Mouse (Mus musculus) splenic B cell, adult 2 months (primary cell): ENCODE measurements around the gene Gls.

Experiments
- DNase-seq: peaks from one replicate; pipeline ENCODE4 v3.0.0-alpha.2; 2011; ENCODE audit warnings: low read depth, low spot score
- H3K27me3 ChIP-seq: 2 replicates; pipeline ENCODE4 v1.6.1; 2012; ENCODE audit warnings: mild to moderate bottlenecking, low read length, moderate library complexity, mixed read lengths; ENCODE audit not compliant: control insufficient read depth, poor library complexity, insufficient read depth, severe bottlenecking
- H3K36me3 ChIP-seq: 2 replicates; pipeline ENCODE4 v1.6.1; 2012; ENCODE audit warnings: mild to moderate bottlenecking, low read length, moderate library complexity, mixed read lengths; ENCODE audit not compliant: control insufficient read depth, poor library complexity, insufficient read depth, severe bottlenecking

Gene Gls

DNA sequence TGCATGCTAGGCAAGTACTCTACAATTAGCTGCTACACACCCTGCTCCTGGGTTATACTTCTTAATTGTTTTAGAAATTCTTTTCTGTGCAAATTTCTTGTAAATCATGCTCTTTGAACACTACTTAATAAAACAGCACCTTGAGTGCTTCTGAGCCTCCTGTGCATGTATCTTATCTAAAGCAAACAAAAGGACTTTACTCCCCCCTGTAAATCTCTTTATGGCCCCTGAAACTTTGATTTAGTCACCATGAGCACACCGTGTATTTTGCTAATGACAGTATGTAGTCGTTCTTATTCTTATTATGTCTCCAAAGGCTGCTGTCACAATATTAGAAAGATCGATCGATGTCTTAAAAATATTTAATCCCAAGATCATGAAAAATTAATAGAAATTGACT lies 23.9 kb upstream of the Gls start:
- no peaks in the 10 kb centered on the region for H3K36me3 ChIP-seq
- no peaks in the 10 kb centered on the region for H3K27me3 ChIP-seq
- DNase-seq, result no peak

DNA sequence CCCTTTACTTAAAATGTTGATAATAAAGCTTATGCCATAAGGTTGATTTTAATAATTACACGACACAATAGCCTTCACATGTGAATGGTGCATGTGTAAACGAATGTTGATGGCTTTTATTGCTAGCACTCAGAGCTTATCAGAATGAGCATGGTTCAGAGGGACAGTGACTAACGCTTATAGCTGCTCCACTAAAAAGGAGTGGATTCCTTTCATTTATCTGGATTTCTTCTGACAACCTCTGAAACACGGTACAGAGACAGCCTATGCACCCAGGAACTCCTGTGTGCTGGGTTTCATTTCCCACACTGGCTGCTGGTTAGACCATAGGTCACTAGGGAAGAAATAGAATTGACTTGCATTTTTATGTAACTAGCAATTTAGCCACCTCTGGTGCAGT lies 23.2 kb upstream of the Gls start:
- no peaks in the 10 kb centered on the region for H3K27me3 ChIP-seq
- no peak for DNase-seq

DNA sequence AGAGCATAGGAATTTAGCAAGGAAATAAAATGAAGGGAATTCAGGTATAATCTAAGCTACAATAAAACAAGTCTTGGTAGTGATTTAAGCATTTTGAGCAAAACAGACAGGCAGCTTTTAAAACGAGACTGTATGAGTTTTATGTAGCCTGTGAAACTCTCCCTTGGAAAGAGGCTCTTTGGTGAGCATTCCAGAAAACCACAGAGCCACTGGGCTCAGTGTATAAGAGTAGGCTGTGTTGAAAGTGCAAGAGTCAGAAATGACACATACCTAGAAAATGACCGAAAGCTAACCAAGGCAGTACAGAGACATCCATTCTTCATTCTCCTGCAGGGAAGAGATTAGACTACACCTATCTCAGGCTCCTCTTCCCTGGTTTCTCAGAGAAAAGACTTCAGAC lies 21.4 kb upstream of the Gls start:
- no peaks in the 10 kb centered on the region for H3K27me3 ChIP-seq
- no peaks in the 10 kb centered on the region for H3K36me3 ChIP-seq
- DNase-seq, result no peak

More for the DNA sequence above, 23.2 kb upstream of the Gls start:
- H3K36me3 ChIP-seq, result no peaks in the 10 kb centered on the region

DNA sequence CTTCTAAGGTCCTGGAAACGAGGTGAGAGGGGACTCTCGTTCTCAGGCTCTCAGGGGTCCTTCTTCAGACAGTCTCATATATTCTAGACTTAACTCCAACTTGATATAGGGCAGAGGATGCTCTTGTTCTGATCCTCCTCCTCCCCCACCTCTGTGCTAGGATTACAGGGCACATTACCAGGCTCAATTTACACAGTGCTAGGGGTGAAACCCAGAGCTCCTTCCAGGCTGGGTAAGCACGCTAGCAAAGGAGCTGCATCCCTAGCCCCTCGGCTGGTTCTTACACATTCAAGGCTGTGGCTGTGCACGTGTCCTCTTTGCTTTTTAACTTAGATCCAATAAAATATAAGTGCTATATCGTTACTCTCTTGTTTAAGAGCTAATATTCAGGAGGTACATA lies 20.4 kb upstream of the Gls start:
- H3K36me3 ChIP-seq, result no peaks in the 10 kb centered on the region
- no peaks in the 10 kb centered on the region for H3K27me3 ChIP-seq
- DNase-seq, result no peak

DNA sequence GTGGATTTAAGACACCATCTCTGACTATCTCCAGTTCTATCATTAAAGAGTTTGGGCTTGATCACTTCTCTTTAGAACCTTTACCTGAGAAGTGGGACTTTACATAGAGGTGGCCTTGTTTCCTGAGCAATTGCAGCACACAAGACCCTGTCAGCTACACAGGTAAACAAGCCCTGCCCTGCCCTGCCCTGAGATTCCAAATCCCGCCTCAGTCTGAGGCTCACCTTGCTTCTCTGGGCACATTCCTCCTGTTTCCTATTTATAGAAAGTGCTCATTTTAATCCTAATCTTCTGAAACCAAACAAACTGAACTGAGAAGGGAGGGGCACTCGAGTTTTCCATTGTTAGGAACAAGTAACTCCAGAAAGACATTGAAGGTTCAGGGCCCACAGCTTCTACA lies 19.4 kb upstream of the Gls start:
- Histone ChIP-seq H3K36me3 (no peaks in the 10 kb centered on the region), H3K27me3 (no peaks in the 10 kb centered on the region)
- DNase-seq, result no peak

DNA sequence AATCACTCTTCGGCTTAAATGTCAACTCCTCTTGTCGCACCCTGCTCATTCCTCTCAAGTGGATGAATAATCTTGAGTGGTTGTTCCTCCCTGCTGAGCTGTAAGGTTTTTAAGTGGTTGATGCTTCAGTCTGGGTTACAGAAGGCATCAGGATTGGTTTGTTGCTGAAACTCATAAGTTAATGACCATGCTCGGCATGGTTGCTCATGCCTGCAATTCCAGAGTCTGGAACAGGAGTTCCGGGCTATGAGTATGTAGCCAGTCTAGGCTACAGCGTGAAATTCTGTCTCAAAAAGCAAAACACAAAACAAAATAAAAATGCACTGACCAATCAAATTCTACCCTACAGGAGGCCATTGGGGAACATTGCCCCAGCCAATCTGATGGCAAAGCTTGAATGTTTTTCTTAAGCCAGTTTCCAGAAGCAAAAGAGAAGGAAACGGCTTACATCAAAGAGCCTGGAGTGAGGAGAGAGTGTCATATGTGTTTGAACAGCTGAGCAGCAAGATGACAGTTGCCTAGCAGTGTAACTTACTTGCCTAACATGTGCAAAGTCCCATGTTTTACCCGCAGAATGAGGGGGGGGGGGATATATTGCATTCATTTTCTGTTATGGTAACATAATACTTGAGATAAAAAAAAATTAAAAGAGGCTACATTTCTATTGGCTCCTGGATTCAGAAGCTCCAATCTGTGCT lies 18.2 kb upstream of the Gls start:
- DNase-seq, result no peak
- Histone ChIP-seq H3K36me3 (no peaks in the 10 kb centered on the region), H3K27me3 (no peaks in the 10 kb centered on the region)

DNA sequence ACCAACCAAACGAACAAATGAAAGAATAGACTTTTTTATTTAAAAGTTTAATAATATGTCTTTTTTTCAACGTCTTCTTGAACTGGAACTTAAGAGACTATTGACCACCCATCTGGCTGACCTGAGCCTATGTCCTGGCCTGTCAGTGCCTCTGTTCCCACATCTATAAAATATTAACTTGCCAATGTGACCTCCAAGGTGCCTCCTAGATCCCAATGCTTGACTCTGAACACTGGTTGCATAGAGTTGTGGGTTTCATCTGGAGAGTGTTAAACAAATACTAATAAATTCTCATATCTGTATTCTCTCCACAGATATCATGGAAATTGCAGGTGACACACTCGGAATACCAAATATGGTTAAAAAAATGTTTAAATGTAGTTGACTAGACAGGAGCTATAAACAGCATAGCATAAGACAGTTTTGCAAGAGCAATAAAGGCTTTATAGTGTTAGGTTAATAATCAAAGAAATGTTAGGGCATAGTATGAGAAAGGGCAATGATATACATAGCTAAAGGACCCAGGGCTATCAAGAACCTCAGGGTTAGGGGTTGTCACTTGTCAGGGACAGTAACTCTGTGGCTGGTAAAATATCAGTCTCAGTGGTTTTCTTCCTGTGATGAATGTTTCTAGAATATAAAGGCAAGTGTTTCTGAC lies 16.0 kb upstream of the Gls start:
- Histone ChIP-seq H3K36me3 (no peaks in the 10 kb centered on the region), H3K27me3 (no peaks in the 10 kb centered on the region)
- DNase-seq, result no peak

DNA sequence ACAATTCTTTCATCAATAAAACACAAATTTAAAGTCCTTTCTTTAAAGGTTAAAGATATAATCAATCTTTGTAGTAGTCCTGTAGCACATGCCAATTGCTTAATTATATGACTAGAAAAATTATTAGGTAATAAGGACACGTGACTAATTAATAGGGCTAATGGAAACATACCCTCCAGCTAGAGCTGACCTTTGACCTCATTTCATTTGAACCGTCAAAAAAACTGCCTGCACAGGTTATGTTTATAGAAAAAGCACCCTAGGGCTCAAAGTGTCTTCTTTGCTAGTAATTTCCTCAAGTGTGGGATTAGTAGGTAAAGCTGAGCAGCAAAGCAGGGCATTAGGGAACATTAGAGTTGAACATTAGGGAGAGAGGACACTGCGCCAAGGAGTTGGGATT lies 9.2 kb upstream of the Gls start:
- Histone ChIP-seq H3K27me3 (no peaks in the 10 kb centered on the region), H3K36me3 (no peaks in the 10 kb centered on the region)
- DNase-seq, result no peak

DNA sequence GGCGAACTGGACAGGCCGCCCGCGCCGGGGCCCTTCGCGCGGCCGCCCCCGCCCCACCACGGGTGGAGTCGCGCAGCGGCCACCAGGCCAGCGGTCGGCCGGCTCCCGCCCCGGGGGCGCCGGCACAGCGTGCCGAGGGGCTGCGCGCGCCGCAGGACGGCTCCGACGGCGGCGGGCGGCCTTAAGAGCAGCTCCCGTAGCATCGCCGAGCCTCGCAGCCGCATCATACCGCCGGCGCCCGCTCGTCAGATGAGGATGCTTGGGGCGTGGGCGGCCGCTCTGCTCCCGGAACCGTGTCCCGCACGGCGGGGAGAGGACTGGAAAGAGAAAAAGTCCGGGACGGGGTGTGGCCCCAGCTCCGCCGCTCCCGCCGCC lies 279 bp downstream of the Gls start:
- H3K27me3 ChIP-seq, result no peaks in the 10 kb centered on the region
- no peaks in the 10 kb centered on the region for H3K36me3 ChIP-seq
- DNase-seq, result no peak

DNA sequence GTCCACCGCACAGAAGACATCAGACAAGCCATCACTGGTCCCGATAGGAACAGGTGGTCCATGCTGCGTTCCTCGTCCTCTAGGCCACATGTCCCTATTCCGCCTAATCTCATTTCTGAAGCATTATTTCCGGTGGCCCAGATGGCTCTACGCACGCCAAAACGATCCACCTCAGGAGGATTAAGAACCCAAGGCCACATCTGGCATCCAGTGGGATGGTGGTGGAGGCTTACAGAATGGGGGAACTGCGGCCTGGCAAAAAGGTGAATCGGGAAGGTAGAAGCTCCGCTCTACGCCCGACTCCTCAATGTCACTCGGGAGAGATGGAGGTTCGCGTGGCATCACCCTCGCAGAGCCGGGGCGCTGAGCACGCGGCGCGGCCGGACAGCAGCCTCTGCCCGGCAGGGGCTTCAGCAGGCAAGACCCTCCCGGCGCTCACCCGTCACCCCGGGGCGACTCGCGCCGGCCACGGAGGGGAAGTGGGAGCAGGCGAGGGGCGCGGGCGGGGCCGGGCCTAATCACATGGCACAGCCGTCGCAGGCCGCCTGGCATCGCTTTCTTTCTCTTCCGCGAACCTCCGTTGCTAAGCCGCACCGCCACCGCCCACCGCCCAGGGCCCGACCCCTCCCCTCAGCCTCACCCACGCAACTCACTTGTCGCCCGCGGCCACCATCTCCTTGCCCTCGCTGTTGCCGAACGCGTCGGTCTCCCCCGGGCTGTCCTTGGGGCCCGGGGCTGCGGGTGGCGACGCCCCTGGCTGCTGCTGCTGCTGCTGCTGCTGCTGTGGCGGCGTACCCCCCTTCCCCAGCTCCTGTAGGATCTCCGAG lies 880 bp downstream of the Gls start:
- peak; percentile 77 for DNase-seq
- Histone ChIP-seq H3K36me3 (no peaks in the 10 kb centered on the region), H3K27me3 (no peaks in the 10 kb centered on the region)

DNA sequence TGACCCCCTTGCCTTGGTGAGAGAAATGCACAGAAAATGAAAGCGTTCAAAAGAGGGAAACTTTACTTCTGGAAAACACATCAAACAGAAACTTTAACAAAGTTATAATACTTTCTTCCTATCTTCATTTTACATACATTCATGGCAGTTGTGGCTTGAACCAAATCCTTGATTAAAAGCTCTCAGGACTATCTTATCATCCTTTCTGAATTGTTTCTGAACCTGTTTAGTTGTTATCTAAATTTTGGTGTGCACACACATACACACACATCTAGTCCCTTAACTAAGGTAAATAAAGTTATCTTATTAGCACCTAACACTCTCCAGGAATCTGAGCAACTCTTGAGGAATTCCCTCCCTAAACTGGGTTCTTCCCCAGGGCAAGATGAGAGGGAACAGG lies 2.6 kb downstream of the Gls start:
- Histone ChIP-seq H3K36me3 (no peaks in the 10 kb centered on the region), H3K27me3 (no peaks in the 10 kb centered on the region)
- DNase-seq, result no peak

DNA sequence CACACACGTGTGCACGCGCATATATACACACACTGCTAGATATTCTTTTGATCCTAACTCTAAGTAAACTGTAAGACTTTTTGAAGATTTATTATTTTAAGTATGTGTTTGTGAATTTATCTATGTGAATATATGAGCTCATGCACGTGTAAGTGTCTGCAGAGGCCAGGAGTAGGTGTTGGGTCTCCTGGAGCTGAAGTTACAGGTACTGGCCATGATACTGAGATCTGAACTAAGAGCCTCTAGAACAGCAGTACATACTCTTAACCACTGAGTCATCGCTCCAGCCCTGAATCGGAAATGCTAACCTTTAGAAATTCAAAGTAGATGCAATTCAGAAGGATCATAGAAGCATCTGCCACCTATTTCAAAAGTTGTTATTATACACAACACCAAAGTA lies 4.9 kb downstream of the Gls start:
- no peak for DNase-seq

DNA sequence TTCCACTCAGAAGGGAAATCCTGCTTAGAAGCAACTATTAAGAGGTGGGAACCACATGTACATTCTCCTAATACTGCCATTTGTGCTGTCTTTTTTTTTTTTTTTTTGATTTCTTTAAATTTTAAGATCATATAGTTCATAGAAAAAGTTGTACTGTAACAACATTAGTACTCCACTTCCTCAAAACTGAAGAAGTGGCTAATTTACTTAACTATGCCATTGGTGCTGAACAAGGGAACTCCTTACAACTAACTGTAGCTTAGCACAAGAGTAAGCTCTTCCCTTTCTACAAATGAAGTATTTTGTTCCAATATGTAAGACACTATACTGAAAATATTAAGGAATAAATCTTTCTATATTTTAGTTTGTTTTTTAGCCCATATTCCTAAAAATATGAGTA lies 6.6 kb downstream of the Gls start:
- Histone ChIP-seq H3K36me3 (no peaks in the 10 kb centered on the region), H3K27me3 (no peaks in the 10 kb centered on the region)
- DNase-seq, result peak; percentile 46

More for the DNA sequence above, 4.9 kb downstream of the Gls start:
- no peaks in the 10 kb centered on the region for H3K27me3 ChIP-seq
- no peaks in the 10 kb centered on the region for H3K36me3 ChIP-seq

DNA sequence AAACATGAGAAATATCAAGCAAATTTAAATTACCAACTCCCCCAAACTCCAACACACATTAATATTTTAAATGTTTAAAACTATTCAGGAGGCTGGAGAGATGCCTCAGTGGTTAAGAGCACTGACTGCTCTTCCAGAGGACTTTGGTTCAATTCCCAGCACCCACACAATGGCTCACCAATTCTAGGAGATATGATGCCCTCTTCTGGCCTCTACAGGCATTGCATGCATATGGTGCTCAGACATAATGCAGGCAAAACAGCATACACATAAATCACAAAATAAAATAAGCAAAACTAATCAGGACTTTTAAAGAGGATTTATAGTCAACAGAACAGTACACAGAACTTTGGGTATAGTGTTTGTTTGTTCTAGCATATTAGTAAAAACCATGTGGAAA lies 16.3 kb downstream of the Gls start:
- 0 out of 2 replicates have a peak, but pooled peaks cover 4% of the 10 kb centered on the region for H3K36me3 ChIP-seq
- peak; percentile 50 for DNase-seq

DNA sequence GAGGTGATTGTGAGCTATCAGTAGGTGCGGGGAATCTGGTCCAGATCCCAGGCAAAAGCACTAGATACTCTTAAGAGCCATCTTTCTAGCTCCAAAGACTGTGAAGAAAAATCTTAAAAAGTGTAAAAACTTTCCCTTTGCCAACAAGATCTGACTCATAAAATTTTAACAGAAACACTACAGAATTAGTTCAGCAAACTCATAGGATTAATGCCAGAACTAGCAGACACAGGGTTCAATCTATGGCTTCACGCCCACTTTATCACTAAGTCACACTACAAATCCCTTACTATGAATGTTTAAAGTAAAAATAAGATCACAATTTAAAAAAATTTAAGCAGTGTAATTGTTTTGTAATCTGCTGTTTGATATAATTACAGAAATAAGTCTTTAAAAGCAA lies 50.0 kb downstream of the Gls start:
- Histone ChIP-seq H3K36me3 (0 out of 2 replicates have a peak, but pooled peaks cover 4% of the 10 kb centered on the region), H3K27me3 (no peaks in the 10 kb centered on the region)
- no peak for DNase-seq

More for the DNA sequence above, 16.3 kb downstream of the Gls start:
- H3K27me3 ChIP-seq, result no peaks in the 10 kb centered on the region
